Mouse (Mus musculus): Measurements from ENCODE around the gene Rhpn2. TPM values are rescaled to one million over a fixed set of nuclear protein-coding genes. Genes with fewer than 3 reads are reported as not detected.

The Rhpn2 gene
- total RNA-seq, 2 experiments from 2014 or later = 4.4 to 6.0 TPM

- intact Hi-C loops (cut with DNase I) = no loop called here
- no peak for DNase-seq (ENCODE audit: low spot score)
Measured at GRCm38 (mm10) chr7:35342498-35342897, 8.5 kb downstream of the Rhpn2 start.

DNA sequence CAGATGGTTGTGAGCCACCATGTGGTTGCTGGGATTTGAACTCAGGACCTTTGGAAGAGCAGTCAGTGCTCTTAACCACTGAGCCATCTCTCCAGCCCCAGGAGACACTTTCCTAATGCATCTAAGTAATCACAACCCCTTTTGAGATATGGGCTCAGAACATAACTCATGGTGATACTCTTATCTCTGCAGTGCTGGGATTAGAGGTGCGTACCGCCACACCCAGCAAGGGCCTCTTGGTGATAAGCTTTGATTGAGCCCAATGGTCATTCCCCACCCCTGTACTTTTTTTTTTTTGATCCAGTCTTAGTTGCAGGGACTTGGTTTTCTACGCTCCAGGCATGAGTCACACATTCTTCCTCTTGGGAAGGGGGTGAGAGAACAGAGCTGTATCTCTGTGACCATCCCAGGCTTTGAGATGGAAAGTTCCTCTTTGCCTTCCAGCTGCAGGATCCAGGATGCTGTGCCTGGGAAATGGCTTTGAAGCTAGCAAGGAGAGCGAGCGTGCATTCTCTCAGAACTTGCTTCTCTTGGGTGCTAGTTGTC is 10.9 kb downstream of the Rhpn2 start:
- DNase-seq (ENCODE audit: low spot score) = no peak
- intact Hi-C loops (cut with DNase I) = no loop called here

- no peak for DNase-seq (ENCODE audit: low spot score)
Measured at GRCm38 (mm10) chr7:35347918-35348700, 14.1 kb downstream of the Rhpn2 start.

DNA sequence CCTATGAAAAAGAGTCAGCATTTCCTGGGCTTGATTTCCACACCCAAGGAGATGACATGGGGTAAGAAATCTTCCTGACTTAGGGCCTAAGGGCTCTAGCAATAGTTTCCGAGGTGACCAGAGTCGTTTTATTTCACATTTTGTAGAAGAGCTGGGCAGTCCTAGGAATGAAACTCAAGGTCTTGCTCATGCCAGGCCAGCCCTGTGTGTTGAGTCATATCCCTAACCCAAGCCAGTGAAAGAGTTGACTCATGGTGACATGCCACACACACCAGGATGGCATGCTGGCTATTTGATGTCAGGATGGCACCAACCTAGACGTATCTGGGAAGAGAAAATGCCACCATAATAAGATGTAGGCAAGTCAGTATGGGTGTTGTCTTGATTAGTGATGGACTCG is 15.1 kb downstream of the Rhpn2 start:
- intact Hi-C loops (cut with DNase I) = no loop called here
- no peak for DNase-seq (ENCODE audit: low spot score)

More at GRCm38 (mm10) chr7:35347918-35348700, 14.1 kb downstream of the Rhpn2 start:
- intact Hi-C loops (cut with DNase I) = no loop called here

- intact Hi-C loops (cut with DNase I) = no loop called here
- DNase-seq (ENCODE audit: low spot score) = no peak
Measured at GRCm38 (mm10) chr7:35349886-35350684, 16.1 kb downstream of the Rhpn2 start.

DNA sequence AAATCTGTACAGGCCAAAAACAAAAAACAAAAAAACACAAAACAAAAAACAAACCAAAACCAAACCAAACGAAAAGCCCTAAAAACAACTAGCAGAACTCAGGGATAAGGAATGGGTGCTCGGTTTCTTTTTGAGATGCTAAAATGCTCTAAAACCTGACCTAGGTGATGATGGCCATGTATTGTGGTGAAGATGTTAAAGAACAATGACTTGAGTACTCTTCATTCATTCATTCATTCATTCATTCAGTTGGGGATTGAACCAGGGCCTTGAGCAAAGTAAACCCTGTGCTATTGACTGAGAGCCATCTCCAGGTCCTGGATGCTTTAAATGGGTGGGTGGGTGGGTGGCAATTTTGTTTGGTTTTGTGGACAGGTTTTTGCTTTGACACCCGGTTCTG is 17.2 kb downstream of the Rhpn2 start:
- intact Hi-C loops (cut with DNase I) = no loop called here
- DNase-seq (ENCODE audit: low spot score) = no peak

- no peak for DNase-seq (ENCODE audit: low spot score)
- intact Hi-C loops (cut with DNase I) = no loop called here
Measured at GRCm38 (mm10) chr7:35353306-35353705, 19.3 kb downstream of the Rhpn2 start.

- no peak for DNase-seq (ENCODE audit: low spot score)
- intact Hi-C loops (cut with DNase I) = no loop called here
Measured at GRCm38 (mm10) chr7:35355303-35355872, 21.4 kb downstream of the Rhpn2 start.

DNA sequence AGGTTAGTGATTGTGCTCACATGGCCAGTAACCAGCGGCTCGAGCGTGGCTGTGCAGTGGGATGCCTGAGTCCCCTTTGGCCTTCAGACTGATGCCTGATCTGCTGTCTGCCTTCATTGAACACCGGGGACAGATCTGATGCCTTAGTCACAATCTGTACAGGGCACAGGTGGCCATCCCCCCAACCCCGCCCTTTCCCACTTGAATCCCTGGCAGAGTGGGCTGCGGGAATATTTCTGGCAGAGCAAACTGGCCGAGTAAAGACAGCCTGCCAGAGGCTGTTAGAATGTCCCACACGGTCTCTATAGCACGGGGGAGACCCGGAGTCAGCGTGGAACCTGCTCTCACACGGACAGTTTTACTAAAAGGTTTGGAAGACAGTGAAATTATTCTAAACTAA is 23.7 kb downstream of the Rhpn2 start:
- intact Hi-C loops (cut with DNase I) = no loop called here
- DNase-seq (ENCODE audit: low spot score) = no peak

GRCm38 (mm10) chr7:35362253-35362652 is 28.3 kb downstream of the Rhpn2 start:
- intact Hi-C loops (cut with DNase I) = no loop called here
- DNase-seq (ENCODE audit: low spot score) = no peak

GRCm38 (mm10) chr7:35362868-35363267 is 28.9 kb downstream of the Rhpn2 start:
- intact Hi-C loops (cut with DNase I) = no loop called here
- DNase-seq (ENCODE audit: low spot score) = no peak

GRCm38 (mm10) chr7:35365161-35365910 is 31.4 kb downstream of the Rhpn2 start:
- intact Hi-C loops (cut with DNase I) = no loop called here

DNA sequence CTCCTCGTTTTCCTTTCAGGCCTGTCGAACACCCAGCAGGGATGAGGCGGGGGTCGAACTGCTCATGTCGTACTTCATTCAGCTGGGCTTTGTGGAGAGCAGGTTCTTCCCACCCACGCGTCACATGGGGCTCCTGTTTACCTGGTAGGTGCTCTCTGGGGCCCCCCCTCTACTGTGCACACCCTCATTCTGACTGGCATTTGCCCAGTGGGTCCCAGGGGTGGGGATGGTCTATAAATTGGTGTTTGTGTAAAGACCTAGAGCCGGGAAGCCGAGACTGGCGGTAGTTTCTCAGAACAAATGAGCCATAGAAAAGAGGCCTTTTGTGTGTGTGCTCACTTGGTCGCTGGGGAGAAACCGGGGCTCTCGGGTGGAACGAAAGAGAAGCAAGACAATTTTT is 37.1 kb downstream of the Rhpn2 start:
- DNase-seq (ENCODE audit: low spot score) = no peak
- intact Hi-C loops (cut with DNase I) = no loop called here

More at GRCm38 (mm10) chr7:35365161-35365910, 31.4 kb downstream of the Rhpn2 start:
- no peak for DNase-seq (ENCODE audit: low spot score)

DNA sequence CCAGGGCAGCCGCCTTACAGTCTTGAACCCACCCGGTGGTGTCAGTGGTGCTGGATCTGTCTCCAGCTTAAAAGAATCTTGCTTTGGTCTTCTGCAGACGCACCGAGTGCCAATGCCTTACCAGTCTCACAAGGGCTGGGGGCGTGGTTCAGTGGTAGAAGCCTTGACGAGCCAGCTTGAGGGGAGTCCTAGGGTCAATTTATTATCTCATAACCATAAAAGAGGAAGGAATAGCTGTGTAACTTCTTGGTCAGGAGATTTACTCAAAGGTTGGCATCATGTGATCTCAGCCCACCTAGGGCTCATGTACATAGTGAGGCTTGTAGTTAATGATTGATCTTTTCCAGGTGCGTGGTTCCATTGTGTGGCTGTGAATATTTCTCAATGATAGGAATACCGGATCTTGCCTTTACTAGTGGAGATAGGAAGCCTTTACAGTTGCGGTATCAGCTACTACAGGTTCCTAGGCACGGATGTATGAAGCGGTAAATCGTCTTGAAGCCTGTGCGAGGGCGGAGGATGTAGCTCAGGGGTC is 38.6 kb downstream of the Rhpn2 start:
- intact Hi-C loops (cut with DNase I) = no loop called here
- no peak for DNase-seq (ENCODE audit: low spot score)

GRCm38 (mm10) chr7:35373146-35373989 is 39.4 kb downstream of the Rhpn2 start:
- DNase-seq (ENCODE audit: low spot score) = no peak
- intact Hi-C loops (cut with DNase I) = no loop called here

DNA sequence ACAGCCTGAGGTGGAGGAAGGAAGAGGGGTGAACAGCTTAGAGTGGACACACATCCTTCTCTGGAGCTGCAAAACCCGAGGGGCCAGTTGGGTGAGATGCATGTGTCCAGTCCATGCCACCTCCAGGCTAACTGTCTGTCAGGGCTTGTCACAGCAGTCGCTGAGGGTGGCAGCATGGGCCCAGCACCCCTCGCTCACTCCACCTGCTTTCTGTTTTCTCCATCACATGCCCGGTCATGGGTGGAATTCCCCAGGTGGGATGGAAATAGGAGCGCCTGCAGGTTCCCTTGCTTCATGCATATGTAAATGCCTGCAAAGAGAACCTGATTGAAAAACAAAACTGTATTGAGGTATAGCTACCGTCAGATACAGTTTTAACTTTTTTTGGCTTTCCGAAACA is 40.3 kb downstream of the Rhpn2 start:
- DNase-seq (ENCODE audit: low spot score) = no peak
- intact Hi-C loops (cut with DNase I) = no loop called here

DNA sequence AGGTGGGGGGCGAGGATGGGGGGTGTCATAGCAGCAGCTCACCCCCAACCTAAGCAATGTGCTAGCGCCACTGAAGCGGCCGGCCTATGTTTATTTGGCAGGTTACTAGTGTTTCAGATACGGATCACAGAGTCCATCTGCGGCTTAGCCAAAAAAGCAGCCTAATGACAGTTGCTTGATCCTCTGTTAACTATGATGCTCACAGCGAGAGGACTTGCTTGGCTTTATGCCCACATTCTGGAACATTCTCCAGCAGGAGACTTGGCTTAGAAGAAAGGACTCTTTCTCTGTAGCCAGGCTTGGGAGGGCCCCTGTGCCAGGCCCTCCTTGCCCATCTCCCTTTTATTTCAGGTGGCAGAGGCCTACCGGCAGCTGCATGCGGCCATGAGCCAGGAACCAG is 42.7 kb downstream of the Rhpn2 start:
- no peak for DNase-seq (ENCODE audit: low spot score)
- intact Hi-C loops (cut with DNase I) = no loop called here

- DNase-seq (ENCODE audit: low spot score) = no peak
- intact Hi-C loops (cut with DNase I) = no loop called here
Measured at GRCm38 (mm10) chr7:35379492-35380119, 45.6 kb downstream of the Rhpn2 start.

Measured in heart, postnatal 25 days (tissue).